Mouse (Mus musculus): ENCODE results near the gene H2-DMb2. TPM values are rescaled to one million over a fixed set of nuclear protein-coding genes. Genes with fewer than 3 reads are reported as not detected.

Gene H2-DMb2
- total and polyA plus RNA-seq, 2 experiments from 2014 or later: 0.38 TPM; not detected in 1

- Histone ChIP-seq H3K4me1 (ENCODE audit: control insufficient read depth, insufficient read depth) (no peaks in the 10 kb centered on the region), H3K4me3 (ENCODE audit: low read depth, low read length) (no peak overlapping the region), H3K27ac (ENCODE audit: low read depth) (no peak overlapping the region), H3K9ac (replicated peaks; ENCODE audit: low read depth, low read length) (no peak overlapping the region), H3K36me3 (replicated peaks; ENCODE audit: control insufficient read depth, insufficient read depth, low read length) (no peaks in the 10 kb centered on the region), H3K27me3 (ENCODE audit: control insufficient read depth, insufficient read depth, low read length) (peaks cover 76% of the 10 kb centered on the region), H3K9me3 (replicated peaks; ENCODE audit: control insufficient read depth, low read length) (no peaks in the 10 kb centered on the region), H3K4me2 (ENCODE audit: low read depth, low read length) (no peak overlapping the region)
- DNase-seq (ENCODE audit: low spot score) (no peak), ATAC-seq (ENCODE audit: insufficient read depth, low read depth) (no peak)
- WGBS: 44% methylated on average over 8 of the region's 8 CpGs
- no peak for TF ChIP-seq EP300 (IDR thresholded peaks at IDR 0.05; ENCODE audit: low read depth)
These were observed 50.4 kb downstream of the H2-DMb2 start for GRCm38 (mm10) chr17:34193468-34193867.

GRCm38 (mm10) chr17:34194723-34195122, 51.6 kb downstream of the H2-DMb2 start:
- no peak for TF ChIP-seq CTCF (IDR thresholded peaks at IDR 0.05; ENCODE audit: low read depth)
- no peak for TF ChIP-seq EP300 (IDR thresholded peaks at IDR 0.05; ENCODE audit: low read depth)
- DNase-seq (ENCODE audit: low spot score) (no peak), ATAC-seq (ENCODE audit: insufficient read depth, low read depth) (no peak)
- no peaks in the 10 kb centered on the region for H3K36me3 ChIP-seq (replicated peaks; ENCODE audit: control insufficient read depth, insufficient read depth, low read length)
- H3K27me3 ChIP-seq (ENCODE audit: control insufficient read depth, insufficient read depth, low read length): peaks cover 84% of the 10 kb centered on the region
- no peak overlapping the region for H3K27ac ChIP-seq (ENCODE audit: low read depth)
- H3K4me3 ChIP-seq (ENCODE audit: low read depth, low read length): no peak overlapping the region
- no peak overlapping the region for H3K9ac ChIP-seq (replicated peaks; ENCODE audit: low read depth, low read length)
- H3K4me2 ChIP-seq (ENCODE audit: low read depth, low read length): no peak overlapping the region
- H3K4me1 ChIP-seq (ENCODE audit: control insufficient read depth, insufficient read depth): no peaks in the 10 kb centered on the region
- 82% methylated on average over 4 of the region's 4 CpGs for WGBS
- H3K9me3 ChIP-seq (replicated peaks; ENCODE audit: control insufficient read depth, low read length): no peaks in the 10 kb centered on the region

GRCm38 (mm10) chr17:34196491-34196890, 53.4 kb downstream of the H2-DMb2 start:
- Histone ChIP-seq H3K36me3 (replicated peaks; ENCODE audit: control insufficient read depth, insufficient read depth, low read length) (no peaks in the 10 kb centered on the region), H3K4me3 (ENCODE audit: low read depth, low read length) (no peak overlapping the region; the same call in 1 of the 2 replicates), H3K27me3 (ENCODE audit: control insufficient read depth, insufficient read depth, low read length) (peaks cover 69% of the 10 kb centered on the region), H3K9me3 (replicated peaks; ENCODE audit: control insufficient read depth, low read length) (no peaks in the 10 kb centered on the region), H3K9ac (replicated peaks; ENCODE audit: low read depth, low read length) (no peak overlapping the region), H3K27ac (ENCODE audit: low read depth) (peak overlapping the region; percentile 39; the same call in 1 of the 2 replicates), H3K4me1 (ENCODE audit: control insufficient read depth, insufficient read depth) (no peaks in the 10 kb centered on the region), H3K4me2 (ENCODE audit: low read depth, low read length) (peak overlapping the region; percentile 74; the same call in 1 of the 2 replicates)
- WGBS: 35% methylated on average over 12 of the region's 12 CpGs
- TF ChIP-seq CTCF (IDR thresholded peaks at IDR 0.05; ENCODE audit: low read depth) (no peak), EP300 (IDR thresholded peaks at IDR 0.05; ENCODE audit: low read depth) (no peak)
- ATAC-seq (ENCODE audit: insufficient read depth, low read depth): no peak
- DNase-seq (ENCODE audit: low spot score): no peak

GRCm38 (mm10) chr17:34196941-34197894, 54.1 kb downstream of the H2-DMb2 start, which contains the start of gene Psmb8:
TSS of gene Psmb8 (plus strand) at chr17:34197721.
- 7% methylated on average over 41 of the region's 41 CpGs for WGBS
- Histone ChIP-seq H3K36me3 (replicated peaks; ENCODE audit: control insufficient read depth, insufficient read depth, low read length) (no peaks in the 10 kb centered on the region), H3K9ac (replicated peaks; ENCODE audit: low read depth, low read length) (peak within 1 kb of the TSS; percentile 55), H3K4me1 (ENCODE audit: control insufficient read depth, insufficient read depth) (no peaks in the 10 kb centered on the region), H3K27me3 (ENCODE audit: control insufficient read depth, insufficient read depth, low read length) (peaks cover 62% of the 10 kb centered on the region), H3K27ac (ENCODE audit: low read depth) (peak within 1 kb of the TSS; percentile 13; the same call in 1 of the 2 replicates), H3K4me3 (ENCODE audit: low read depth, low read length) (peak within 1 kb of the TSS; percentile 63), H3K9me3 (replicated peaks; ENCODE audit: control insufficient read depth, low read length) (no peaks in the 10 kb centered on the region), H3K4me2 (ENCODE audit: low read depth, low read length) (peak within 1 kb of the TSS; percentile 74)
- peak; percentile 90 for ATAC-seq (ENCODE audit: insufficient read depth, low read depth)
- TF ChIP-seq CTCF (IDR thresholded peaks at IDR 0.05; ENCODE audit: low read depth) (no peak), EP300 (IDR thresholded peaks at IDR 0.05; ENCODE audit: low read depth) (no peak)
- peak; percentile 79 for DNase-seq (ENCODE audit: low spot score)

- peak; percentile 25 for DNase-seq (ENCODE audit: low spot score)
- peak overlapping the region; percentile 63 for H3K4me3 ChIP-seq (ENCODE audit: low read depth, low read length)
- 3% methylated on average over 32 of the region's 32 CpGs for WGBS
- no peaks in the 10 kb centered on the region for H3K9me3 ChIP-seq (replicated peaks; ENCODE audit: control insufficient read depth, low read length)
- no peaks in the 10 kb centered on the region for H3K4me1 ChIP-seq (ENCODE audit: control insufficient read depth, insufficient read depth)
- ATAC-seq (ENCODE audit: insufficient read depth, low read depth): peak; percentile 33; the same call in 1 of the 2 replicates
- TF ChIP-seq EP300 (IDR thresholded peaks at IDR 0.05; ENCODE audit: low read depth): no peak
- no peak for TF ChIP-seq CTCF (IDR thresholded peaks at IDR 0.05; ENCODE audit: low read depth)
- H3K4me2 ChIP-seq (ENCODE audit: low read depth, low read length): peak overlapping the region; percentile 74
- peaks cover 54% of the 10 kb centered on the region for H3K27me3 ChIP-seq (ENCODE audit: control insufficient read depth, insufficient read depth, low read length)
- peak overlapping the region; percentile 55 for H3K9ac ChIP-seq (replicated peaks; ENCODE audit: low read depth, low read length)
- no peaks in the 10 kb centered on the region for H3K36me3 ChIP-seq (replicated peaks; ENCODE audit: control insufficient read depth, insufficient read depth, low read length)
- peak overlapping the region; percentile 13; the same call in 1 of the 2 replicates for H3K27ac ChIP-seq (ENCODE audit: low read depth)
These were observed 54.9 kb downstream of the H2-DMb2 start for GRCm38 (mm10) chr17:34197904-34198520.

All from heart, postnatal 0 days (tissue).